Mouse (Mus musculus): ENCODE results near the gene Cnot10.
A peak's percentile ranks its signal among the peaks of the same experiment; 100 is the strongest.

Gene Cnot10

DNA sequence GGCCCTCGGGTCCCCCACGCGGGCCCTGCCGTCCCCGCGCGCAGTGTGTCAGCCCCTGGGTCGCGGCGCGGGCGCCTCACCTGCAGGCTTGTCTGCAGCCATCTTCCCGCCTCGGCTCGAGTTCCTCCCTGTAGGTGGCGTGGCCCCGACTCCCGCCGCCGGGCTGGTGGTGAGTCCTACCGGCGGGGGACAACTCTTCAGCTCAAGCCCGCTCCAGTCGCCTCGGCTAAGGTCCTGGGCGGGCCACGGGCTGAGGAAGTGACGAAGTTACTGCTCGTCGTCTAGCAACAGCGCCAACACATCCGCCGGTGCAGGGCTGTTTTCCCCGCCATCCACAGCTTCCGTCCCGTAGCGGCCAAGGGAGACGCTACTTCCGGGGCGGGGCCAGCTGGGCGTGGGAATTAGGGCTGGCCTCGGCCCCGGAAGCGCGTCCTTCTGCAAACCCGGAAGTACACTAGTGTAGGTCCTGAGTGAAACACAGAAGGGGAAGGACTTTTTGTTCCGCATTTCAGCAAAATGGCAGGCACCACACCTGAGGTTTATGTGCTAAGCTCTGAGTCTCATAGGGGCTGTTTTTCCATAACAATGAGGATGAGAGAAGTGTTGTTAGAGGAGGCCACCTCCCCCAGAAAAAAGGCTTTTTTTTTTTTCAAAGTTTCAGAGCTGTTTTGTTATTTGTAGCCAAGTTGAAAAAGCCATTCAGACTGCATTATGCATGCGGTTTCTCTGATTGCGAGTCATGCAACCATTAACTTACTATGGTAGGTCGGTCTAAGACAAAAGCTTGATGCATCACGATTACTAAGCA, at the start of gene Cnot10:
Gene Cnot10 (minus strand): TSS at position 346 of the 808 bp plus-strand sequence.
- DNase-seq, result peak; percentile 100

- DNase-seq, result no peak
These were observed 49.0 kb upstream of the Cnot10 start for GRCm38 (mm10) chr9:114688953-114689407.

DNA sequence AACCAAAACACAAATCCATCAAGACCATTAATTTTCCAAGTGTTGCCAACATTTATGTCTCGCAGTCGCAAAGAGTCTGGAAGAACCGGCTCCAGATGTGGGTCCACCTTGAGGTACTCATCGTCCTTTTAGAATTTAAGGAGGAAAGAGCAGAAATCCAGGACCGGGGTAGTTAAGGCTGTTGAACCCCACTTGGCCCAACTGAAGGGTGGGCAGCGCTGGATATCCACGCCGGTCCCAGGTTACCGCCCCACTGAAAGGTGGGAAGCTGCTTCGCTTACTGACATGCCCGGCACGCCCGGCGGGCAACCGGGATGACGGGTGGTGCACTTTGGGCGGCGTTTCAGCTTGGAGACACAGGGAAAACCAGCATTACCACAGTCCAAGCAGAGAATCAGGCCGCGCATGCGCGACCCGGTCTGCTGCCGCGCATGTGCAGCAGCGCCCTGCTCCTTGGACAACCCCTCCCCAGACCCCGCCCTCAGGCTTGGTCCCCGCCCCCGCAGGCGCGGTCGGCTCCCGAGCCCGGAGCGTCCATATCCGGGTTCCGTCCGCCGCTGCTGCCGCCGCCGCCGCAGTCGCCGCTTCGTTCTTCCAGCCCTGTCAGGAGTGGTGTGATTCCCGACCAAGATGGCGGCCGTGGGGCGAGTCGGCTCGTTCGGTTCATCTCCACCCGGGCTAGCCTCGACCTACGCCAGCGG, 48.4 kb upstream of the Cnot10 start, which contains the start of gene Dync1li1:
Gene Dync1li1 (plus strand): TSS at position 539 of the 701 bp plus-strand sequence.
- peak; percentile 100 for DNase-seq

- no peak for DNase-seq
These were observed 47.7 kb upstream of the Cnot10 start for GRCm38 (mm10) chr9:114687639-114688038.

DNA sequence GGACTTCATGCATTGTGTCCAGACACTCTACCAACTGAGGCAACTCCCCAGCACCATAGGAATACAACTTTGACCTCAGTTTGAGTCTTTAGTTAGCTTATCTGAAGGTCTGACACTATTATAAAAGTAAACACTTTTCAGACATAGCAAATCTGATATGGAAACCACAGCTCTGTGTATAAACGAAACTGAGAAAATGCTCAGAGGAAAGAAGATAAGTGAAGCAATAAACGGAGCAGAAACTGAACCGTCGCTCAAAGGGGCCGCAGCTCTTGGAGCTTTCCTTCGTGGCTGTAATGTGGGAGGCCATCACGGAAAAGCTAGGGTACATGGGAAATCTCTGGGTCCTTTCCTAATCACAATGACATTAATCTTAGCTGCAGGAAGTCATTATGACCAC, 46.3 kb upstream of the Cnot10 start:
- DNase-seq, result no peak

GRCm38 (mm10) chr9:114682193-114682592, 42.2 kb upstream of the Cnot10 start:
- DNase-seq, result no peak

GRCm38 (mm10) chr9:114680531-114680930, 40.5 kb upstream of the Cnot10 start:
- no peak for DNase-seq

GRCm38 (mm10) chr9:114679944-114680343, 40.0 kb upstream of the Cnot10 start:
- no peak for DNase-seq

DNA sequence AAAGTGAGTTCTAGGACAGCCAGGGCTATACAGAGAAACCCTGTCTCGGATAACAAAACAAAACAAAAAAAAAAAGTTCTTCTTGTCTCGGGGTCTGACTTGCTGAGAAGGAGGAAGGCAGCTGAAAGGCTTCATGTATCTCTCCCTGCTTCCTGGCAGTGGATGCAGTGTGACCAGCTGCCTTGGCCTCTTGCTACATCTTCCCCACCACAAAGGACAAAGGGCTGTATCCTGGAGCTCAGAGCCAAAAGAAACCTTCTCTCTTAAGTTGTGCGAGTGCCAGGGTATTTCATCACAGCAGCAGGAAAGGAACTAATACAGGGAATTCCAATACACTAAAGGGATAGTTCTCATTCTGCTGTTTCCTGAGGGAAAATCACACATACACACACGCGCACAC, 38.6 kb upstream of the Cnot10 start:
- DNase-seq, result no peak

- DNase-seq, result no peak
These were observed 33.6 kb upstream of the Cnot10 start for GRCm38 (mm10) chr9:114673626-114674025.

GRCm38 (mm10) chr9:114672703-114673561, 32.9 kb upstream of the Cnot10 start:
- peak; percentile 88 for DNase-seq

DNA sequence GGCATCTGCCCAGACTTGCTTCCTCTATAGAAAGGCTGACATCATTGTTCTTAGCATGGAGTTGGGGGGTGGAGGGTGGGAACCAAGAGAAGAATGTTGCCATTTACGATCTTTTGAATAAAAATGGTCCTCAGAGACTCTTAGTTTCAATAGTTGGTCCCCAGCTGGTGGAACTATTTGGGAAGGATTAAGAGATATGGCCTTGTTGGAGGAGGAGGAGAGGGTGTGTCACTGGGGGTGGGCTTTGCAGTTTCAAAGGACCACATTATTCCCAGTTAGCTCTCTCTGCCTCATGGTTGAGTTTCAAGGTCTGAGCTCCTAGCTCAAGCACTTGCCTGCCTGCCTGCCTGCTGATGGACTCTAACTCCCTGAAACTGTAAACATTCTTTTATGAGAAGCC, 32.0 kb upstream of the Cnot10 start:
- no peak for DNase-seq

- no peak for DNase-seq
These were observed 29.0 kb upstream of the Cnot10 start for GRCm38 (mm10) chr9:114669011-114669410.

DNA sequence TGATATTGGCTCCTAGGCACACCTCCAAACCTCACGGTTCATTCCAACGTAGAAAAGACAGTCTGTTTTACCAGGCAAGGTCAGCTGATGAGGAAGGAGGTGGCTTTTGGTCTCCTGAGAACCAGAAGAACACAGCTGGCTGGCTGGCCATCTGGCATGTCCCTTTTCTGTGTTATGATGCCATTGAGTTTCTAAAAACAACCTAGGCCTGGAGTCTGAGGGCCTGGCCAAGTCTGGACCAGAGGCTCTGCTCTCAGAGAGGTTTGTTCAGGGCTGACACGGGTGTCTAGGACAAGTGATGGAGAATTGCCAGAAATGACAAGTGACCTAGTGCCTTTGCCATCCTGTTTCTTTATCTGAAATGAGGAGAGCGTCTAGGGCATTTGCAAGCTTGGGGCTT, 28.1 kb upstream of the Cnot10 start:
- DNase-seq, result peak; percentile 99

DNA sequence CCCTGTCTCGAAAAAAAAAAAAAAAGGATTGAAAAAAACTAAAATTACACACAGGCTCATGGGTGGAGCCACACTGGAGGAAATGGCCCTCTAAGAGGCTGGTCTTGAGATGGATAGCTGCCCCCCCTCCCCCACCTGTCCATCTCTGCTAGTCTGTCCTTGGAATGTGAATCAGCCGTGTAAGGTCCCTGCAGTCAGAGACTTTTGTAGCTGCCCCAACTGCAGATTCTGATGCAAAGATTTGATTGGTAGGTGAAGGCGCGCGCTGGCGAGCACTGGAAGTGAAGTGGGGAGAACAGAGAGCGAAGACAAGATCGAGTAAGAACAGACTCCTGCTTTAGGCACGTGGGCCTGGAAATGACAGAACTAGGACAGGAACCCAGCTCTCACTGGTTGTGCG, 26.9 kb upstream of the Cnot10 start:
- DNase-seq, result no peak

DNA sequence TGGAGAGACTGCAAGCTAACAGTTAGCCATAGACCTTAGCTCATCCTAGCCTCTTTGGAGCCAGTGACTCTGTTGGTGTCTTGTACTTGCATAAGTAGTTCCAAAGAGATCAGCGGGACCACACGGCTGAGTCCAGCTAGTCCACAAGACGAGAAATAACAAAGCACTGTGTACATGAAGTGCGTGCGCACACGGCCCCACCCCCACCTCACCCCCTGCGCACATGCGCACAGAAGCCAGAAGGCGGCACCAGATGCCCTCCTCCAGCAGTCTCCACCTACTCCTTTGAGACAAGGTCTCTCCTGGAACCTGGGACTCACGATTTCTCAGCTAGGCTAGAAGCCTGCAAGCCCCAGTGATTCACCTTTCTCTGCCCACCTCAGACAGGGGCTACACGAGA, 23.8 kb upstream of the Cnot10 start:
- DNase-seq, result no peak

DNA sequence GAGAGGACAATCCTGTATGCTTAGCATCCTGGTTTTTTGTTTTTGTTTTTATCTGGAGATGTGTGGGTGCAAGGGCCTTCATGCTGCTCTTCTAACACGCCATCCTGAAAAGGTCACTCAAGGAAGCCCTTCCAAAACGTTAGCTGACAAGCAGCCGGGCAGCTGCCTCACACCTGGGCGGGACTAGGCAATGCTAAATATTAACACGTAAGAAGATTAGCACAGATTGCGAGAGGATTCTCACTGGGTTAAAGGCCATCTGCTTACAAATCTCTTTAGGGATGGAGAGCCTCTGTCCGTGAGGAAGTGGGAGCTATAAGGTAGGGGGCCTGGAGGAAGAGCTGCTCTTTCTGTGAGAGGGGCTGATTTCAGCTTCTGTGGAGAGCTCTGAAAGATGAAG, 22.0 kb upstream of the Cnot10 start:
- no peak for DNase-seq

DNA sequence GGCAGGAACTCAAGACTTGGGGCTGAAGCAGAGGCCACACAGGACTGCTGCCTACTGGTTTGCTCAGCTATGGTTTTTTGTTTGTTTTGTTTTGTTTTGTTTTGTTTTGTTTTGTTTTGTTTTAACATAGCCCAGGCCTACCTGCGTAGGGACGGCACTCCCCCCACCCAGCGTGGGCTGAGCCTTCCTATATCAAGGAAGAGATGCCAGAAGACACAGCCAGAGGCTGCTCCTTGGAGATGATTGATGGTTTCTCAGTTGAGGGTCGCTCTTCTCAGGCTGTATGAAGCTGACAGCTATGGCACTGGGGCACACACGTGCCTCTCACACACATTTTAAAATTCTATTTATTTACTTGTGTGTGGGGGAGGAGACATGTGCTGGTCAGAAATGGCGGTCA, 21.0 kb upstream of the Cnot10 start:
- DNase-seq, result no peak

- DNase-seq, result no peak
These were observed 20.5 kb upstream of the Cnot10 start for GRCm38 (mm10) chr9:114660506-114660905.

GRCm38 (mm10) chr9:114656701-114657100, 16.7 kb upstream of the Cnot10 start:
- DNase-seq, result no peak

- DNase-seq, result no peak
These were observed 15.4 kb upstream of the Cnot10 start for GRCm38 (mm10) chr9:114655356-114655755.

GRCm38 (mm10) chr9:114650938-114651634, 11.1 kb upstream of the Cnot10 start:
- DNase-seq, result no peak

DNA sequence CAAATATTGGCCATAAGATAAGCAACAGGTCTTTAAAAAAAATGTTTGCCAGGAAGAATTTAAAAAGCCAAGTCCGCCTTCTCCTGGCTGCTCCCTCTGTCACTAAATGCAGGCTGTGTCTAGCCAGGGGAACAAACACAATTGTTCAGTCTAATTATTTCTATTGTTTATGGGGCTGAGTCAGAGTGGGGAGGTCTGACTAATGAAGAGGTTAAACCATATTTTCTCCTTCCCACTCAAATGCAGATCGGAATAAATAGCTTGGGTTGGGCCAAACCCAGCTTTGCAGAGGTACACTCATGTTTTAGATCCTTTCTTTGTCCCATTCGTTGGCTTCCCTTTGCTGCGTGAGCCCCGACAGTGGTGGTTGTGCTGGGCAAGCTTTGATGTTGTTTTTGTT, 9.4 kb upstream of the Cnot10 start:
- no peak for DNase-seq

All from heart, adult 11 months (tissue).